Mouse (Mus musculus) bone marrow macrophage, adult 2 months (primary cell): Measurements from ENCODE around the gene Fgd4.

Experiments used
- CTCF ChIP-seq: IDR thresholded peaks from 2 replicates; pipeline ENCODE4 v1.5.1; 2012; ENCODE audit warnings: low read depth, mild to moderate bottlenecking, low read length, moderate library complexity
- POLR2A ChIP-seq: IDR thresholded peaks from 2 replicates; pipeline ENCODE4 v1.6.1; 2012; ENCODE audit warnings: mild to moderate bottlenecking, low read depth, low read length, borderline replicate concordance

DNA sequence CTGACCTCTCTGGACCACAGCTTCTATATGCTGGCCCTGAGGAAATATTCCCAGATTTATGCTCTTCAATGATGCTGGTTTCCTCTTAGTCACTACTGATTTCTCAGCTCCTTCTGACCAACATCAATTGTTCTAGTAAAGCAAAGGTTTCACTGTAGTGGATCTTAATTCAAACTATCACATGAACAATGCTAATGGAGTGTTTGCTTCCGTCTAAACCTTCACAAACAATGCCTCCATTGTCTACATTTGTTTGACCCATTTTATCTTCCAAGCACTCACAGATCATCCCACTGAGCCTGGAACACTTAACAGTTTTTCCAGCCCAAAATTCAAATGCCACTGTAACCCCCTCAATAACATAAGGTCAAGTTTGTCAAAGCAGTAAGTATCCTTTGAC is 33.6 kb downstream of the Fgd4 start:
- TF ChIP-seq CTCF (no peak), POLR2A (no peak)
